Mouse (Mus musculus) gastrocnemius, postnatal 25 days (tissue): ENCODE results near the gene Strn. TPM values are rescaled to one million over a fixed set of nuclear protein-coding genes. Genes with fewer than 3 reads are reported as not detected.
A peak's percentile ranks its signal among the peaks of the same experiment; 100 is the strongest.

Experiments used
- DNase-seq: peaks from one replicate; pipeline ENCODE4 v3.0.0; 2022
- long read RNA-seq, 2 experiments: library from polyadenylated mRNA; stranded (forward); transcript quantifications; one replicate each; pipeline ENCODE4 v2.0.0; 2021
- total RNA-seq, 2 experiments: library from RNA; stranded (reverse); gene quantifications; 1 replicate in 1 of 2; 2 replicates in 1 of 2; pipeline ENCODE4 v1.2.3; 2021

Strn gene
- total RNA-seq, result 1 to 10 TPM; 5.5 to 6.1 TPM
- long read RNA-seq, experiment 1, full-length matches to known transcripts, result 2 of 3 reads
- long read RNA-seq, experiment 1, partial matches to known transcripts, result 0 of 3 reads
- long read RNA-seq, experiment 1, other reads (novel, unspliced or antisense), result 1 of 3 reads
- long read RNA-seq, experiment 2, full-length matches to known transcripts, result 3 of 8 reads
- long read RNA-seq, experiment 2, partial matches to known transcripts, result 2 of 8 reads
- long read RNA-seq, experiment 2, other reads (novel, unspliced or antisense), result 3 of 8 reads

GRCm38 (mm10) chr17:78737096-78737495, at the start of gene Strn:
TSS of gene Strn (minus strand) at chr17:78737196.
- no peak for DNase-seq

- DNase-seq, result no peak
Measured at GRCm38 (mm10) chr17:78778765-78779164, 41.8 kb upstream of the Strn start.

DNA sequence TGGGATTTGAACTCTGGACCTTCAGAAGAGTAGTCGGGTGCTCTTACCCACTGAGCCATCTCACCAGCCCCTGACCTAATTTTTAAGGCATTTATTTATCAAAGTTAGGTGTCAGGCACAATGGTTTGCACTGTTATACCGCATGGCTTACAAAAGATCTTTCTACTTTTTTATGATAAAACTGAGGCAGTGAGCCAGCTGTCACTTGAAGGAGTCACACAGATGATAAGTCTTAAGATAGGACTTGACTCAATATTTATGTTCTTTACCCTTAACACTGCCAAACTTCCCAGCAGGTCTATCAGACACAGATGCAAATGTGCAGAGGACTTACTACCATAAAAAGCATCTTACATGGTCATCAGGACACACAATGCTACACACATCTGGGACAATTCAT, 35.3 kb upstream of the Strn start:
- DNase-seq, result no peak

GRCm38 (mm10) chr17:78770932-78771331, 33.9 kb upstream of the Strn start:
- no peak for DNase-seq

- no peak for DNase-seq
Measured at GRCm38 (mm10) chr17:78769341-78769740, 32.3 kb upstream of the Strn start.

GRCm38 (mm10) chr17:78768937-78769336, 31.9 kb upstream of the Strn start:
- DNase-seq, result no peak

GRCm38 (mm10) chr17:78767546-78767945, 30.6 kb upstream of the Strn start:
- no peak for DNase-seq

DNA sequence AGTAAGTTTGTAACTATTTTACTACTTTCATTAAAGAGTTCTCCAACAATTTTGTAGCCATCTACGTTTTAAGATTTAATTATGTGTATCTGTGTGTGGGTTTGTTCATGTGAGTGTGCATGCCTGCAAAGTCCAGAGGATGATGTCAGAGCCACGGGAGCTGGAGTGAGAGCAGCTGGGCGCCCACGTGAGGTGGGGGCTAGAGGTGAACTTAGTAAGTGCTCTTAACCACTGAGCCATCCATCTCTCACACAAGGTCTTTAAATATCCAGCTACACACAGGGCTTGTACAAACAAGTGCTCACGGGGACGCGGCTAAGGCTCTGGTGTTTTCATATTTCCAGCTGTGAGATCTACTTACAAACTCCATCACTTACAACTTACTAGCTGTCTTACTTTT, 29.1 kb upstream of the Strn start:
- DNase-seq, result no peak

DNA sequence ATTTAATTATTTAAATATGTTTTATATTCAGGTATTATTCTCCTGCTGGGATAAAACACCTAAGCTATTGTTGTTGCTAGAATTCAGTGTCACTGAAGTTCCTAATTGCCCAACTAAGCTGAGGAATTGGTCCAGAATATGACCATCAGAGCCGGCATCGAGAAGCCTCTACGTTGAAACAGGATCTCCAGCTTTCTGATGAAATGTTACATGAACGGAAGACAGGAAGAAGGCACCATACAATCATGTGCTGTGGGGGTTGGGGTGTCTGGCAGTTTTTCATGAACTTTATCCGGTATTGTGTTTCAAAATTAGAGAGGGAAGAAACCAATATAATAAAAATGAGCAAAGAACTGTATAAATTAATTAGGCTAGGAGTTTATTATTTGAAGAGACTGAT, 26.3 kb upstream of the Strn start:
- DNase-seq, result no peak

DNA sequence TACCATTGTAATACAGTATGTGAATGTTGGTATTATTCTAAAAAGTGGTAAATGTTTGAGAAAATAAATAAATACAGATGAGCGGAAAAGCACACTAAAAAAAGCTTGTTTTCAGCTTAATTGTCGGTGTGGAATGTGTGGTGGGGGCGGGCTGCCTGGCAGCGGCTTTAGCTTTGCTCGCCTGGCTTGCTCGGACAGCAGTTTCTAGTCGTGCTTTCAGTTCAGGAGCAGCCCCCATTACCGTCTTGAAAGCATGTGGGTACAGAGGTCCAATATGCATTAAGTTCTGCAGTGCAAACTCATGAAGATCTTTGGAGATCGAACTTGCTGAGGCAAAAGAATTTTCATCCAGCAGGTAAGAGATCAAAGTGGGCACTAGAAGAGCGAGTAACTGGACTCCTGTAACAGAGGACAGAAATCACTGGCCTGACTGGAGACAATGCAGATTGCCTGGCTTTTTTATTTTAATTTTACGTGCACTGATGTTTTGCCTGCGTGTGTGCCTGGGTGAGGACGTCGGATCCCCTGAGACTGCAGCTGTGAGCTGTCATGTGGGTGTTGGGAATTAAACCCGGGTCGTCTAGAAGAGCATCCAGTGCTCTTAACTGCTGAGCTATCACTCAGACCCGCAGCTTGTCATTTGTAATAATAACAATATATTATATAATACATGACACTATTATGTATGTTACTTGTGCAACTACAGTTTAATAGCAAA, 16.1 kb upstream of the Strn start:
- DNase-seq, result no peak

- no peak for DNase-seq
Measured at GRCm38 (mm10) chr17:78752064-78752463, 15.1 kb upstream of the Strn start.

- DNase-seq, result no peak
Measured at GRCm38 (mm10) chr17:78748440-78748839, 11.4 kb upstream of the Strn start.

- DNase-seq, result no peak
Measured at GRCm38 (mm10) chr17:78738416-78738815, 1.4 kb upstream of the Strn start.

DNA sequence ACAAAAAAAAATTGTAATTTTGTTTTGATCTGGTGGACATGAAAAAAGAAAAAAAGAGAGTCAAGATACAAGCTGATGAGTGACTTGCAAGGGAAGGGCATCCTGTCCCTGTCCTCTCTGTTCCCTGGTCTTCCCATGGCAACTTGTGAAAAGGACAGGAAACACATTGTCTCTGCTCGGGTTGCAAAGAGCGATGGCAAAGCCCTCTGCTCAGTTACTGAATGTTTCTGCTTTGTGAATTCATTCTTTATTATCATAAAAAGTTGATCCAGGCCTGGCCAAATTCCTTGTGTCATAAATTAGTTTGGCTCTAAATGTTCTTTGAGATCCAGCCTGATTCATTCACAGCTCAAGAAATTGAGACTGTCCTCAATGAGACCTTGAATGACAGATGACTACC, 775 bp upstream of the Strn start:
- DNase-seq, result no peak

DNA sequence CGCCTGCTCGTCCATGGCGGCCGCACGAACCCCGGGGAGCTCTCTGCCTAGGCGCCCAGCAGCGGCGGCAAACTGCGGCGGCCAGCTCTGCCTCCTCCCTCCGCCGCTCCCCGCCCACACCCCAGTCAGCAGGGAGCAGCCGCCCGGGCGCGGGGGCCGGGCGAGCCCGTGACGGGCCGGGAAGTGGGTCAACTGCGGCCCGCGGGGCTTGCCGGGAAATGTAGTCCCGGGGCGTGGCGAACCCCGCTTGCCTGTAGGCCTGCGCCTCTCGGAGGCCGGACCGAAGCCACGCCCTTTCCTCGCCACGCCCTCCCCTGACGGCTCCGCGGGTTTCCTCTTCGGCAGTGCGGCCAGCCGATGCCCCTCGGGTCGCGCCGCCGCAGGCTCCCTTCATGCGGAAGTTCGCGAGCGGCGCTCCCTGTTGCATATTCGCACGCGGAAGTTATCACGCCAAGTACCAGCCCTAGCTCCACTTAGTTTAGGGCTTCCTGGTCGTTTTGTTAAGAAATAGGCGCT, 465 bp downstream of the Strn start:
- peak; percentile 100 for DNase-seq

GRCm38 (mm10) chr17:78735731-78736472, 1.1 kb downstream of the Strn start:
- peak; percentile 13 for DNase-seq

DNA sequence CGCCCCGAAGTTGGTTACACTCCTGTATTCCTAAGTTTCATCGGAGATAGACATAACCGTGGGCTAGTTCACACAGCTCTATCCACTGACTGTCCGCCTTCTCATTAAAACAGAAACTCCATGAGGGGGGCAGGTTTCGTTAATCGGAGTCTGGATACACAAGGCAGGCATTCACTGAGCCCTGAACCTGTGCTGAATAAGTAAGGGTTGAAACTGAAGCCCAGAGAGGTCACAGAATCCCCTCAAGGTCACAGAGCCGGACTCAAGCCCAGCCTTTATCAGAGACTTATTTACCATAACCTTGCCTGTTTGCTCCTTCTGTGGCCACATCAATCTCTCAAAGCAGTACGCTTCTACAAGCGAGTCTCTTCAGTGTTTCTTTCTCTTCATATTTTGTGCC, 2.2 kb downstream of the Strn start:
- no peak for DNase-seq

GRCm38 (mm10) chr17:78732056-78732455, 4.9 kb downstream of the Strn start:
- no peak for DNase-seq

DNA sequence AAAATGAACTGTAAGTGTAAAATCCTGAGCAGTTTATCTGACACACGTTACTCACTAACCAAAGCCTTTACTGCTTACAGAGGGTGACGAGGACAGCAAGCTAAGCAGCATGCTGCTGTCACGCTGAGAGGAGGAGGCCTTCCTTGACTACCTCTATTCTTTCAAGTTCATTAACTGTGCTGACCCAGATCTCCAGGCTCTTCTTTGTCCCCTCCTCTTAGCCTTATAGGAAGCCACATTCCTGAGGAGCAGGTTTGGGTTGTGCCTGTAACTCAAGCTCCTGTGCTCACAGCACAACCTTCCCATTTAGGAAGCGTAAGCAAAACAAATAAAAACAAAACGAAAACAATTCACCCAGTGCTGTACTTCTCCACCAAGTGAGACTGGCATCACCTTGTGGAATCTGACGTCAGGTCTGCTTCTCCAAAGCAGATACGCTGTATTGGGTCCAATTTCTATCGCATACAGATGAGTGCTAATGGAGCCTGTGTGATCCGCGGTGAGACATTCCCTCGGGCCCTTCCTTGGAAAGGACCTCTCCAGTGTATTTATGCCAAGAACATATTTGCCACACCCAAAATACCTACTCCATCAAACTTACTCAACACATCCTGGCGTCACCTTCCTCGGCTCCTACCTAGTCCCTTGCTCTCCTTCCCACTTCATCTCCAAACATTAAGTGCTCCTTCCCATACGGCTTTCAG, 10.1 kb downstream of the Strn start:
- no peak for DNase-seq

- DNase-seq, result no peak
Measured at GRCm38 (mm10) chr17:78724461-78725055, 12.4 kb downstream of the Strn start.

- no peak for DNase-seq
Measured at GRCm38 (mm10) chr17:78721690-78722089, 15.3 kb downstream of the Strn start.

- no peak for DNase-seq
Measured at GRCm38 (mm10) chr17:78719086-78719485, 17.9 kb downstream of the Strn start.
